Mouse (Mus musculus) cortical plate, adult 2 months (tissue): ENCODE data around the gene Cdk7. TPM values are rescaled to one million over a fixed set of nuclear protein-coding genes. Genes with fewer than 3 reads are reported as not detected.
A peak's percentile ranks its signal among the peaks of the same experiment; 100 is the strongest.

ENCODE experiments used
- H3K27ac ChIP-seq: fragments of 200-500 bp; 2 replicates; pipeline ENCODE4 v1.5.1; 2012; ENCODE audit warnings: low read length, control low read depth, inconsistent platforms; ENCODE audit not compliant: insufficient read depth
- H3K4me1 ChIP-seq: fragments of 200-500 bp; 2 replicates; pipeline ENCODE4 v1.6.1; 2011; ENCODE audit warnings: low read length; ENCODE audit not compliant: control insufficient read depth, insufficient read depth
- H3K4me3 ChIP-seq: fragments of 200-500 bp; 2 replicates; pipeline ENCODE4 v1.5.1; 2011; ENCODE audit warnings: mild to moderate bottlenecking, low read length, control low read depth; ENCODE audit not compliant: insufficient read depth
- CTCF ChIP-seq: fragments of 200-500 bp; IDR thresholded peaks from 2 replicates; pipeline ENCODE4 v1.5.1; 2011; ENCODE audit warnings: mild to moderate bottlenecking, control low read depth, low read length; ENCODE audit not compliant: insufficient read depth; ENCODE audit errors: extremely low read depth
- POLR2A ChIP-seq: fragments of 200-500 bp; IDR thresholded peaks from 2 replicates; pipeline ENCODE4 v1.6.1; 2011; ENCODE audit warnings: mild to moderate bottlenecking, low read length, control low read depth; ENCODE audit not compliant: insufficient read depth; ENCODE audit errors: extremely low read depth
- polyA plus RNA-seq: library from polyadenylated mRNA; depleted of rRNA; stranded (reverse); fragments of >200 nt; gene quantifications from 2 replicates; pipeline ENCODE4 v1.2.3, GENCODE M21; 2012; rRNA removed

Gene Cdk7
- polyA plus RNA-seq = 19.5 and 20.6 TPM in 2 replicates

GRCm38 (mm10) chr13:100730861-100731176, at the start of gene Cdk7:
Gene Cdk7, minus strand, starts transcription at chr13:100730939.
- H3K4me1 ChIP-seq = peaks cover 4% of the 10 kb centered on the region; the same call in 1 of the 2 replicates
- TF ChIP-seq CTCF = no peak
- TF ChIP-seq POLR2A = peak; percentile 61; the same call in 1 of the 2 replicates
- peak within 1 kb of the TSS; percentile 17; the same call in 1 of the 2 replicates for H3K27ac ChIP-seq
- peak within 1 kb of the TSS; percentile 89 for H3K4me3 ChIP-seq

- Histone ChIP-seq H3K4me1 (no peaks in the 10 kb centered on the region), H3K27ac (no peak overlapping the region)
- TF ChIP-seq POLR2A (no peak), CTCF (no peak)
Observed at GRCm38 (mm10) chr13:100777491-100777890, 46.8 kb upstream of the Cdk7 start.

GRCm38 (mm10) chr13:100776710-100777109, 46.0 kb upstream of the Cdk7 start:
- H3K4me1 ChIP-seq = no peaks in the 10 kb centered on the region
- TF ChIP-seq CTCF (no peak), POLR2A (no peak)
- no peak overlapping the region for H3K27ac ChIP-seq
- no peak overlapping the region for H3K4me3 ChIP-seq

More at GRCm38 (mm10) chr13:100777491-100777890, 46.8 kb upstream of the Cdk7 start:
- no peak overlapping the region for H3K4me3 ChIP-seq

GRCm38 (mm10) chr13:100776056-100776419, 45.3 kb upstream of the Cdk7 start:
- no peaks in the 10 kb centered on the region for H3K4me1 ChIP-seq
- no peak overlapping the region for H3K27ac ChIP-seq
- no peak for TF ChIP-seq POLR2A
- no peak for TF ChIP-seq CTCF
- peak overlapping the region; percentile 37 for H3K4me3 ChIP-seq

- peak within 1 kb of the TSS; percentile 37 for H3K4me3 ChIP-seq
- TF ChIP-seq POLR2A (peak; percentile 36; the same call in 1 of the 2 replicates), CTCF (no peak)
- H3K4me1 ChIP-seq = no peaks in the 10 kb centered on the region
- H3K27ac ChIP-seq = no peak within 1 kb of the TSS
Observed at GRCm38 (mm10) chr13:100775252-100776055, 44.7 kb upstream of the Cdk7 start, which contains the start of gene Cenph. Gene Cenph, minus strand, starts transcription at chr13:100775899.

- no peak for TF ChIP-seq POLR2A
- TF ChIP-seq CTCF = no peak
- Histone ChIP-seq H3K4me1 (no peaks in the 10 kb centered on the region), H3K27ac (no peak overlapping the region), H3K4me3 (no peak overlapping the region)
Observed at GRCm38 (mm10) chr13:100774704-100775103, 44.0 kb upstream of the Cdk7 start.

- H3K27ac ChIP-seq = no peak overlapping the region
- TF ChIP-seq CTCF (no peak), POLR2A (no peak)
- H3K4me1 ChIP-seq = no peaks in the 10 kb centered on the region
- no peak overlapping the region for H3K4me3 ChIP-seq
Observed at GRCm38 (mm10) chr13:100755329-100755728, 24.6 kb upstream of the Cdk7 start.

GRCm38 (mm10) chr13:100754186-100754585, 23.4 kb upstream of the Cdk7 start:
- TF ChIP-seq POLR2A = no peak
- TF ChIP-seq CTCF = no peak
- H3K4me3 ChIP-seq = no peak overlapping the region
- no peak overlapping the region for H3K27ac ChIP-seq
- H3K4me1 ChIP-seq = no peaks in the 10 kb centered on the region

GRCm38 (mm10) chr13:100753011-100753410, 22.3 kb upstream of the Cdk7 start:
- H3K27ac ChIP-seq = no peak overlapping the region
- H3K4me3 ChIP-seq = no peak overlapping the region
- TF ChIP-seq CTCF = no peak
- TF ChIP-seq POLR2A = no peak
- no peaks in the 10 kb centered on the region for H3K4me1 ChIP-seq

GRCm38 (mm10) chr13:100752529-100752928, 21.8 kb upstream of the Cdk7 start:
- H3K4me1 ChIP-seq = no peaks in the 10 kb centered on the region
- H3K4me3 ChIP-seq = no peak overlapping the region
- H3K27ac ChIP-seq = no peak overlapping the region
- TF ChIP-seq POLR2A = no peak
- no peak for TF ChIP-seq CTCF
